Mouse (Mus musculus): ENCODE measurements around the gene Rbfox3.

DNA sequence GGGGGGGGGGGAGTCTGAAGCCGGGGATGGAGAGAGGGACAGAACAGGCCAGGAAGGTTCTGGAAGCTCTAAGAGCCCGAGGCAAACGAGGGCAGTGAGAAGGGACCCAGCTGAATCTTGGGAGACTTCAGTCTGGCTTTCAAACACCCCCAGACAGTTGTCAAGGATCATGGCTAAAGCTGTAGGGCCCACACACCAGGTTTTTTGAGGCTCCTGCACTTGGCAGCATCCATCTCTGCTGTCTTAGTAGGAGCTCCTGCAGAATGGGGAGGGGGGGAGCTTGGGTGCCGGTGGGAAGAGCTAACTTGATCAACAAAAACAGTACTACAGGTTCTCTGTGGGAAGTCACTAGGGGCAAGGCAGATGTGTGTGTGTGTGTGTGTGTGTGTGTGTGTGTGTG lies 358.9 kb downstream of the Rbfox3 start:
- no peak for TF ChIP-seq CTCF (IDR thresholded peaks at IDR 0.05; ENCODE audit: low read depth)
- no peak for TF ChIP-seq EP300 (optimal IDR thresholded peaks at IDR 0.05)

Data from stomach, postnatal 0 days (tissue).